Mouse (Mus musculus) kidney, embryonic 14.5 days (tissue): ENCODE results near the gene Smg5. TPM values are rescaled to one million over a fixed set of nuclear protein-coding genes. Genes with fewer than 3 reads are reported as not detected.

ENCODE experiments used
- ATAC-seq: fragments of 200-750 bp; cut with Nextera tagmentation; 2 replicates; pipeline ENCODE4 v1.8.0; 2017; ENCODE audit warnings: moderate number of reproducible peaks, mild to moderate bottlenecking, moderate TSS enrichment, moderate library complexity; ENCODE audit not compliant: low FRiP score, low TSS enrichment
- H3K27ac ChIP-seq: fragments of 300-500 bp; sonication (generic); 2 replicates; pipeline ENCODE4 v1.5.1; 2014; ENCODE audit warnings: low read depth, mild to moderate bottlenecking, low read length, moderate library complexity, mixed read lengths
- H3K27me3 ChIP-seq: fragments of 300-500 bp; sonication (generic); 2 replicates; pipeline ENCODE4 v1.6.1; 2014; ENCODE audit warnings: mild to moderate bottlenecking, low read length; ENCODE audit not compliant: control insufficient read depth, insufficient read depth
- H3K36me3 ChIP-seq: fragments of 300-500 bp; sonication (generic); 2 replicates; pipeline ENCODE4 v1.6.1; 2014; ENCODE audit warnings: low read length, mixed read lengths; ENCODE audit not compliant: control insufficient read depth, insufficient read depth
- H3K4me1 ChIP-seq: fragments of 300-500 bp; sonication (generic); 2 replicates; pipeline ENCODE4 v1.6.1; 2014; ENCODE audit warnings: low read length, mixed read lengths; ENCODE audit not compliant: control insufficient read depth, insufficient read depth
- H3K4me2 ChIP-seq: fragments of 300-500 bp; sonication (generic); replicated peaks from 2 replicates; pipeline ENCODE4 v1.6.1; 2014; ENCODE audit warnings: low read depth, mild to moderate bottlenecking, low read length
- H3K4me3 ChIP-seq: fragments of 300-500 bp; sonication (generic); 2 replicates; pipeline ENCODE4 v1.5.1; 2014; ENCODE audit warnings: mild to moderate bottlenecking, low read length
- H3K9ac ChIP-seq: fragments of 300-500 bp; sonication (generic); 2 replicates; pipeline ENCODE4 v1.6.1; 2014; ENCODE audit warnings: low read depth, mild to moderate bottlenecking, low read length, moderate library complexity
- H3K9me3 ChIP-seq: fragments of 300-500 bp; sonication (generic); 2 replicates; pipeline ENCODE4 v1.6.1; 2016; ENCODE audit warnings: low read length; ENCODE audit not compliant: control insufficient read depth
- WGBS: fragments of 180-500 bp; shearing (Covaris S2); extraction: QIAGEN DNeasy Blood & Tissue Kit; methylation state at CpG from one replicate; pipeline ENCODE4 v1.1.7; 2014; 5-methylcytosine and 5-hydroxymethylcytosine counted together
- polyA plus RNA-seq: library from polyadenylated mRNA; unstranded; fragments of >200 nt; fragmentation: Nextera tagmentation; extraction: Ambion mirVana; gene quantifications from 2 replicates; pipeline ENCODE4 v1.2.1, GENCODE M21; 2014

Smg5 gene
- polyA plus RNA-seq, 1 experiment from 2014 or later, result 47.4 TPM

DNA sequence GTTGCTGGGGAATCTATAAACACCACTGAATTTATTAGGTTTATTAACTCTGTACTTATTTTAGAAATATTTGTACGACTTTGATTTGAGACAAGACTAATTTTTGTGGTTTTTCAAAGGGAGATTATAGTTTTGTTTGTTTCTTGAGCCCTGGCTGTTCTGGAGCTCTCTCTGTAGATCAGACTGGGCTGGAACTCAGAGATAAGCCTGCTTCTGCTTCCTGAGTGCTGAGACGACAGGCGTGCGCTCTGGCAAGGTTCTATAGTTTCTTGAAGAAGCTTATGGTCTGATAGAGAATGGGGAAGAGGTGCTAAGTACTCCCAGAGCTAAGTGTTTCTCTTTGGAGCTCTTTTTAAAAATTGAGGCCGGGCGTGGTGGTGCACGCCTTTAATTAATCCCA, 2.3 kb downstream of the Smg5 start:
- Histone ChIP-seq H3K4me1 (peaks cover 14% of the 10 kb centered on the region), H3K4me3 (no peak overlapping the region), H3K9ac (no peak overlapping the region), H3K9me3 (no peaks in the 10 kb centered on the region), H3K4me2 (no peak overlapping the region), H3K27me3 (no peaks in the 10 kb centered on the region), H3K36me3 (peaks cover 27% of the 10 kb centered on the region), H3K27ac (no peak overlapping the region)
- no peak for ATAC-seq
- WGBS, result 92% methylated on average over 7 of the region's 7 CpGs

DNA sequence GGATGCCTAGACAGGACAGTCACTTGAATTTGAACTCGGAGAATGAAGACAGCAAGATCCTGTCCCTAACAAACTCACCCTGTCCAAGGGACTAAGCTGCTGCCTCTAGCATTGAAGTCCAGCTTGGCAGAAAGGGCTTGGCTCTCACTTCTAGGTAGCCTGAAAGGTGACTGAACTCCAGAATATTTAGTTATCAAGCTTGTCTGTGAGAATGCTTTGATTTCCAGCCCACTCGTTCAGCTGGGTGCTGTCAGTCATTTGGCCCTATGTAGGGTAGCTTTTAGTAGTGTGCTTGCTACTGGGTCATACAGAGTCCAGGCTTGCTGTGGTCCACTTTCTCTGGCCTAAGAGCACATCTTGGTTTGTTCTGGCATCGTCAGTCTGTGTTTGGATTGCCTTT, 2.9 kb downstream of the Smg5 start:
- Histone ChIP-seq H3K36me3 (peaks cover 34% of the 10 kb centered on the region), H3K9ac (no peak overlapping the region), H3K27ac (no peak overlapping the region), H3K4me2 (no peak overlapping the region), H3K27me3 (no peaks in the 10 kb centered on the region), H3K4me3 (no peak overlapping the region), H3K9me3 (no peaks in the 10 kb centered on the region), H3K4me1 (peaks cover 12% of the 10 kb centered on the region)
- 73% methylated on average over 3 of the region's 3 CpGs for WGBS
- ATAC-seq, result no peak

DNA sequence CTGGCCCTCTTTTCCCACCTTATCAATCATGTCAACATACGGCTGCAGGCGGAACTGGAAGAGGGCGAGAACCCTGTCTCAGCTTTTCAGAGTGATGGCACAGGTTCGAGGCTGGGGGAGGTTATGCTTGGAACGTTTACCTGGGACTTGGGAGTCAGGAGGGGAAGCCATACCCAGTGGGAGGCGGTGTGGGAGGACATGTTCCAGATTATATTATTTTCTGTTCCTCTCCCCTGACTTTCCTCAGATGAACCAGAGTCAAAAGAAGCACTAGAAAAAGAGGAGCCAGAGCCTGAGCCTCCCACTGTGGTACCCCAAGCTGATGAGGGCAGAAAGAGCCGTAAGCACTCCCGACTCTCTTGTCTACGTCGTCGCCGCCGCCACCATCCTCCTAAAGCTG, 14.7 kb downstream of the Smg5 start:
- Histone ChIP-seq H3K27ac (no peak overlapping the region), H3K4me3 (no peak overlapping the region), H3K4me1 (no peaks in the 10 kb centered on the region), H3K27me3 (no peaks in the 10 kb centered on the region), H3K36me3 (peaks cover 98% of the 10 kb centered on the region), H3K9ac (no peak overlapping the region), H3K9me3 (no peaks in the 10 kb centered on the region), H3K4me2 (no peak overlapping the region)
- ATAC-seq, result no peak
- WGBS, result 90% methylated on average over 13 of the region's 13 CpGs

DNA sequence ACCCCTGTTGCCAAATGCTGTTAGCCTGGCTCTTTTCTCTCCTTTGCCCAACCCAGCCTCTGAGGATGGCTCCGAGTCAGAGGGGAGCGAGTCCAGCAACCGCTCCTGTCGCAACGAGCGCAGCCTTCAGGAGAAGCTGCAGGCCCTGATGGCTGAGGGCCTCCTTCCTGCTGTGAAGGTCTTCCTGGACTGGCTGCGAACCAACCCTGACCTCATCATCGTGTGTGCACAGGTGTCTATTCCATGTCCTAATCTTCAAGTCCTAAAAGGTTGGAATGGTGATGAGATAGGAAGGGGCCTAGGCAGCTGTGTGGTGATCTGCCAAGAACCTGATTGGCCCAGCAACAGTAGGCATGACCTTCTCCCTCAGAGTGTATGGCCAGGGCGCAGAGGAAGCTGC, 16.8 kb downstream of the Smg5 start:
- Histone ChIP-seq H3K4me3 (no peak overlapping the region), H3K27ac (no peak overlapping the region), H3K4me2 (no peak overlapping the region), H3K36me3 (peaks cover 98% of the 10 kb centered on the region), H3K9me3 (no peaks in the 10 kb centered on the region), H3K4me1 (no peaks in the 10 kb centered on the region), H3K9ac (no peak overlapping the region), H3K27me3 (no peaks in the 10 kb centered on the region)
- no peak for ATAC-seq
- 98% methylated on average over 9 of the region's 9 CpGs for WGBS

DNA sequence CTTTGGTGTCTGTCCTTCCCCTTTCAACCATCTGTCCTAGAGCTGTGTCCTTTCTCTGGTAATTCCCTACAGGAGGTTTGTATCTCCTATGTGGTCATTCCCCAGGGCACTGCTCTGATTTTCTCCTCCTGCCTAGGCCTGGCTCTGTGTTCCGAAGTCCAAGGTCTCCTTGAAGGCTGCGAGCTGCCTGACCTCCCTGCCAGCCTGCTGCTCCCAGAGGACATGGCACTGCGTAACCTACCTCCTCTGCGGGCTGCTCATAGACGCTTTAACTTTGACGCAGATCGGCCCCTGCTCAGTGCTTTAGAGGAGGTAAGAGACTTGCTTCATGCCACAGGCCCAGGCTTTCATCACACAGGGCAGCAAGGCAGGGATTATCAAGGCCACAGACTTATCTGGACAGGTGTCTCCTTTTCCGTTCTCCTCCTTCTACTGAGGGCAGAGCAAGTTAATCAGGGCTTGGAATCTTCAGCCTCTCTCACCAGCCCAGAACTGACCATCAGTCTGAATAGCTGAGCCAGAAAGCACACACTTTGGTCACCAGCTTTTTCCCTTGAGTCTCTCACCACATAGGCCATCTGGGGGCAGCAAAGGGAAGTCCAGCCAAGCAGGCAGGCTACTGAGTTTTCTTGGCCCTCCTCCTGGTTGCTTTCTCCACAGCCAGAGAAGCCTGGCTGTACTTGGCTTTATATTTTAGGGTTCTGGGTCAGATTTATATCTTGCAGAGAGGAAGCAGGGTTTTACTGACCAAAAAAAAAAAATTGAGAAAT, 18.5 kb downstream of the Smg5 start:
- Histone ChIP-seq H3K4me1 (no peaks in the 10 kb centered on the region), H3K27me3 (no peaks in the 10 kb centered on the region), H3K9ac (no peak overlapping the region), H3K27ac (no peak overlapping the region), H3K4me3 (no peak overlapping the region), H3K9me3 (no peaks in the 10 kb centered on the region), H3K36me3 (peaks cover 98% of the 10 kb centered on the region), H3K4me2 (no peak overlapping the region)
- ATAC-seq, result no peak
- WGBS, result 93% methylated on average over 8 of the region's 8 CpGs

DNA sequence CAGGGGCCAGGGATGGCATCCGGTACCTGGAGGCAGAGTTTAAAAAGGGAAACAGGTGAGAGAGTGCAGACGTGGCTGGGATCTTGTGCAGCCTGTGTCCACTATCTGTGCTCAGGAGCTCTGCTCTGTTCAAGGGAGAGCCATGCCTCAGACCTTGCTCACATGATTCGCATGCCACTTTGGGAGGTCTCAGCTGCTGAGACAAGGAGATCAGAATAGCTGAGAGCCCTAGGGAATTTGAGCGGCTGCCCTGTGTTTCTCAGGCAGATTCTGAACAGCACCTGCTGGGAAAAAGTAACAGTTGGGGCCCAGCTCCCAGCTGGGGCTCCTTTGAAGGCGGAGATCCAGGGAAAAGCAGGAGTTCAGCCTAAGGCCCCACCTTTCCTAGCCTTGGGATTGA, 23.5 kb downstream of the Smg5 start:
- Histone ChIP-seq H3K4me1 (no peaks in the 10 kb centered on the region), H3K27me3 (no peaks in the 10 kb centered on the region; the same call in 1 of the 2 replicates), H3K4me2 (no peak overlapping the region), H3K36me3 (peaks cover 78% of the 10 kb centered on the region), H3K4me3 (no peak overlapping the region), H3K9me3 (no peaks in the 10 kb centered on the region), H3K27ac (no peak overlapping the region), H3K9ac (no peak overlapping the region)
- no peak for ATAC-seq
- 79% methylated on average over 5 of the region's 5 CpGs for WGBS

DNA sequence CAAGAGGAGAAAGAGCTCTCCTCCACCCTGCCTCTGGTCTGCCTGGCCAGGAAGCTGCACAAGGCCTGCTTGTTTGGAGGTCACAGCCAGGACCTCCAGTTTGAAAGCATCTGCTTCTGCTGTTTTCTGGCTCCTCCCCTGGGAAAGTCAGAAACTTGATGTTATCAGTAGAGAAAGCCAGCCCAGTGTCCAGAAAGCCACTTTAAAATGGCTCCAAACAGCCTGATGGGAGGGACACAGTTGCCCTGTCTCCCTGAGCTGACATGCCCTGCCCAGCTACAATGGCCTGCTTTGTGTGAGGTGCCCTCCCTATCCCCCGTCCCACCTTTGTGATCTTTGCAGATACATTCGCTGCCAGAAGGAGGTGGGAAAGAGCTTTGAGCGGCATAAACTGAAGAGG, 23.9 kb downstream of the Smg5 start:
- Histone ChIP-seq H3K4me1 (peaks cover 4% of the 10 kb centered on the region; the same call in 1 of the 2 replicates), H3K9ac (no peak overlapping the region), H3K4me2 (no peak overlapping the region), H3K4me3 (no peak overlapping the region), H3K27me3 (peaks cover 3% of the 10 kb centered on the region; the same call in 1 of the 2 replicates), H3K27ac (no peak overlapping the region), H3K36me3 (peaks cover 74% of the 10 kb centered on the region), H3K9me3 (no peaks in the 10 kb centered on the region)
- ATAC-seq, result no peak
- 71% methylated on average over 3 of the region's 3 CpGs for WGBS

DNA sequence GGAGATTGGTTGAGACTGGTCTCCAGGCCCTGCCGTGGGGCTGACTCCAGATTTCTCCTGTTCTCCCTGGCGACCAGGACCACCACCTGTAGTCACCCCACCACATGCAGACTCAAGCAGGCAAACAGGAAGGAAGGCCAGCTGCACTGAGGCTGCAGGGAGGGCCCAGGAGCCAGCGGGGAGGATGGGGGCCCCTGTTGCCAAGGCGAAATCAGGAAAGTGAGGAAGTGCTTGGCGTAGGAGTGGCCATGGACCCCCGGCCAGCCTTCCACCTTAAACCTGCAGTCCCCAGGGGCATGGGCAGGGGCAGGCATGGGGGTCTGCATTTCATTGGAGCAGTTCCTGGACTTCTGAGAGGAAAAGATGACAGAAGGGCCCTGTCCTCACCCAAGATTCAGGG, 25.0 kb downstream of the Smg5 start:
- Histone ChIP-seq H3K9ac (no peak overlapping the region), H3K4me1 (peaks cover 4% of the 10 kb centered on the region; the same call in 1 of the 2 replicates), H3K36me3 (peaks cover 63% of the 10 kb centered on the region), H3K9me3 (no peaks in the 10 kb centered on the region), H3K4me2 (no peak overlapping the region), H3K4me3 (no peak overlapping the region), H3K27ac (no peak overlapping the region), H3K27me3 (peaks cover 12% of the 10 kb centered on the region)
- WGBS, result 67% methylated on average over 6 of the region's 6 CpGs
- ATAC-seq, result no peak

DNA sequence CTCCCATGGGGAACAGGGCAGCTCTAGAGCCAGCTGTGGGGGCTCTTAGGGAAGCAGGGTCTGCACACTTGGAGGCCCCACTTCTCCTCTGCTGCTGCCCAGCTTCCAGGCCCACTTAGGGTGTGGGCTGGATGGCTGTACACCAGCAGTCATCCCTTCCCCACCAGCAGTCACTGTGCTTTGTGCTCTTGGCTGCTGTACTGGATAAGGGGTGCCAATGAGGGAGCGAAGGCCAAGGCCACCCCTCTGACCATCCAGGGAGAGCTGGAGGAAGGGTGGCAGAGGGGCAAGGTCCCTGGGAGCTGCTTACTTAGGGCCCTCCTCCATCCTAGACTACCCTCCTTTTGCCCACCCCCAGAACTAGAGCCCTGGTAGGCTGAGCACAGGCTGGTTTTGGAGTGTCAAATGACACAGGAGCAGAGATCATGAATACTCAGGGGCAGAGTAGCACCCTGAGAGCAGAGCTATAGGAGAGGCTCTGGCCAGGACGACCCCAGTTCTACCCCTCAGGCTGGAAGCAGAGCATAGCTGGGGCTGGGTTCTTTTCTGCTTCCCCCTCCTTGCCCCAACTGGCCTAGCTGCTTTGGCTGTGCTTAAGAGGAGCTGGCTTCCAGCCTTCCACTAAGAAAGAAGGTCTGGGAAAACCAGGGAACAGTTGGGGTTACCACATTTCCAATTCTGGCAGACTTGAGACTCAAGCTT, 25.7 kb downstream of the Smg5 start:
- Histone ChIP-seq H3K9me3 (no peaks in the 10 kb centered on the region), H3K4me3 (no peak overlapping the region), H3K9ac (no peak overlapping the region), H3K27ac (no peak overlapping the region), H3K4me1 (peaks cover 4% of the 10 kb centered on the region; the same call in 1 of the 2 replicates), H3K27me3 (peaks cover 13% of the 10 kb centered on the region), H3K4me2 (no peak overlapping the region), H3K36me3 (peaks cover 57% of the 10 kb centered on the region)
- 82% methylated on average over 2 of the region's 2 CpGs for WGBS
- ATAC-seq, result no peak
